ENCODE assay signal across 9 mouse cellular contexts in the genomic region with DNA sequence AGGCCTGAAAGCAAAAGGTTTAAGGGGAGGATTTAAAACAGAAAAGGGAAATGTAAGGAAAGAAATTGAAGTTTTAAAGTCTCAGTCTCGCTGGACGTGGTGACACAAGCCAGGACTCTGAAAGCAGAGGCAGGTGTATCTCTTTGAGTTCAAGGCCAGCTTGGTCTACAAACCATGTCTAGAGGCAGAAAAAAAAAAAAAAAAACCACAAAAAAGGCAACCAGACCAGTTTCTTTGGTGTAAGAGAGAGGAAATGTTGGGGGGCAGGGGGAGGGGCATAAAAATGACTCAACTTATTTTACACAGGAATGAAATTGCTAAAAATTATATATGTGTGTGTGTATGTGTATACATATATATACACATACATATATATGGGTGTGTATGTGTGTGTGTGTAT. TPM values are rescaled to one million over a fixed set of nuclear protein-coding genes. Genes with fewer than 3 reads are reported as not detected.
DNase-seq lines count a peak whose midpoint lies in the region; ATAC-seq lines count a peak whose summit lies in the region.
"Had no signal": no experiment of that assay in that cellular context is flagged by ENCODE, and none has a peak within 500 bp of the region (broad histone marks: within the 10 kb centered on the region; RNA-seq: fewer than 3 reads in every experiment).

No protein-coding gene starts in this region.

- peaks cover 20% of the 10 kb centered on the region for H3K4me1 ChIP-seq in lung, embryonic 15.5 days
- peaks cover 20% of the 10 kb centered on the region for H3K4me1 ChIP-seq in hindbrain, embryonic 12.5 days
- H3K4me1 ChIP-seq in midbrain, embryonic 15.5 days: peaks cover 25% of the 10 kb centered on the region

- H3K36me3 ChIP-seq in lung, embryonic 15.5 days: no peaks in the 10 kb centered on the region
- no peaks in the 10 kb centered on the region for H3K36me3 ChIP-seq in hindbrain, embryonic 12.5 days
- H3K36me3 ChIP-seq in midbrain, embryonic 15.5 days (replicated peaks): no peaks in the 10 kb centered on the region

- H3K4me2 ChIP-seq in lung, embryonic 15.5 days: peak overlapping the region; percentile 90
- H3K4me2 ChIP-seq in hindbrain, embryonic 12.5 days (replicated peaks): peak overlapping the region; percentile 60
- H3K4me2 ChIP-seq in midbrain, embryonic 15.5 days: peak overlapping the region; percentile 72; the same call in 1 of the 2 replicates

- peak; percentile 20 for DNase-seq in cerebellum, adult 11-12 months
- no peak for DNase-seq in cerebellum, postnatal 36 days
- DNase-seq in lung, adult 18-20 months: no peak
- no peak for DNase-seq in spleen, postnatal 10 days (ENCODE audit: low spot score in 2 of 2)
- DNase-seq in gastrocnemius, postnatal 14 days: no peak
- DNase-seq: adrenal gland, postnatal 10 days had no signal

- whole genome bisulfite sequencing in lung, embryonic 15.5 days: 41% methylated on average over 2 of the region's 2 CpGs
- 65% methylated on average over 2 of the region's 2 CpGs for WGBS in hindbrain, embryonic 12.5 days
- WGBS in midbrain, embryonic 15.5 days: 58% methylated on average over 2 of the region's 2 CpGs

- H3K9me3 ChIP-seq in lung, embryonic 15.5 days: no peaks in the 10 kb centered on the region
- H3K9me3 ChIP-seq in hindbrain, embryonic 12.5 days (replicated peaks): no peaks in the 10 kb centered on the region
- no peaks in the 10 kb centered on the region for H3K9me3 ChIP-seq in midbrain, embryonic 15.5 days

- ATAC-seq in lung, embryonic 15.5 days (ENCODE audit: borderline replicate concordance, extremely low read depth, low FRiP score, low TSS enrichment): no peak
- no peak for ATAC-seq in hindbrain, embryonic 12.5 days (ENCODE audit: low FRiP score)
- no peak for ATAC-seq in midbrain, embryonic 15.5 days (replicated peaks)

- peak overlapping the region; percentile 46 for H3K9ac ChIP-seq in lung, embryonic 15.5 days
- H3K9ac ChIP-seq in hindbrain, embryonic 12.5 days: no peak overlapping the region
- H3K9ac ChIP-seq in midbrain, embryonic 15.5 days: no peak overlapping the region

- no peaks in the 10 kb centered on the region for H3K27me3 ChIP-seq in lung, embryonic 15.5 days
- H3K27me3 ChIP-seq in hindbrain, embryonic 12.5 days: no peaks in the 10 kb centered on the region
- H3K27me3 ChIP-seq in midbrain, embryonic 15.5 days (replicated peaks): no peaks in the 10 kb centered on the region

- H3K4me3 ChIP-seq in lung, embryonic 15.5 days: peak overlapping the region; percentile 84; the same call in 1 of the 2 replicates
- H3K4me3 ChIP-seq in hindbrain, embryonic 12.5 days: no peak overlapping the region; the same call in 1 of the 2 replicates
- H3K4me3 ChIP-seq in midbrain, embryonic 15.5 days: no peak overlapping the region

- no peak overlapping the region for H3K27ac ChIP-seq in lung, embryonic 15.5 days
- no peak overlapping the region for H3K27ac ChIP-seq in hindbrain, embryonic 12.5 days
- no peak overlapping the region for H3K27ac ChIP-seq in midbrain, embryonic 15.5 days

- intact Hi-C loops in gastrocnemius, postnatal 14 days (cut with DNase I; ENCODE audit: low total_unique reads): no loop called here

RNA-seq across cellular contexts. Expression of a gene that starts 1.3 kb away (rescaled TPM):
- 27.0 and 27.2 TPM in 2 replicates for polyA plus RNA-seq in lung, embryonic 15.5 days (2015; fragmentation: Nextera tagmentation; extraction: Ambion mirVana)
- 32.6 and 33.0 TPM in 2 replicates for polyA plus RNA-seq in hindbrain, embryonic 12.5 days (2016; fragmentation: Nextera tagmentation; extraction: Ambion mirVana)
- 34.7 and 35.2 TPM in 2 replicates for polyA plus RNA-seq in midbrain, embryonic 15.5 days (2015; fragmentation: Nextera tagmentation; extraction: Ambion mirVana)
- 10 to 100 TPM; 19.8 to 21.6 TPM for total RNA-seq in gastrocnemius, postnatal 14 days (2021)

RNA-seq across cellular contexts. Expression of a gene that starts 42.4 kb away (rescaled TPM):
- 36.6 and 39.9 TPM in 2 replicates for polyA plus RNA-seq in lung, embryonic 15.5 days (2015; fragmentation: Nextera tagmentation; extraction: Ambion mirVana)
- 42.4 and 42.8 TPM in 2 replicates for polyA plus RNA-seq in hindbrain, embryonic 12.5 days (2016; fragmentation: Nextera tagmentation; extraction: Ambion mirVana)
- 23.1 and 23.6 TPM in 2 replicates for polyA plus RNA-seq in midbrain, embryonic 15.5 days (2015; fragmentation: Nextera tagmentation; extraction: Ambion mirVana)
- total RNA-seq in gastrocnemius, postnatal 14 days (2021): 10 to 100 TPM; 10.3 to 11.8 TPM
